In genomic region chr8:94801293-94802095, GRCm38 (mm10) we compare ENCODE assay signal across 10 mouse cellular contexts. TPM values are rescaled to one million over a fixed set of nuclear protein-coding genes. Genes with fewer than 3 reads are reported as not detected.
DNase-seq lines count a peak whose midpoint lies in the region; ATAC-seq and TF ChIP-seq lines count a peak whose summit lies in the region.
"Had no signal": no experiment of that assay in that cellular context is flagged by ENCODE, and none has a peak within 500 bp of the region (broad histone marks: within the 10 kb centered on the region; RNA-seq: fewer than 3 reads in every experiment).

No protein-coding gene starts in this region.

- H3K4me2 ChIP-seq in midbrain, embryonic 12.5 days (replicated peaks) = 0 out of 2 replicates have a peak overlapping the region, but pooled peaks have one; percentile 17
- H3K4me2 ChIP-seq in midbrain, embryonic 16.5 days (ENCODE audit: low read length) = no peak overlapping the region
- H3K4me2 ChIP-seq in stomach, embryonic 14.5 days (replicated peaks; ENCODE audit: low read depth, low read length) = 0 out of 2 replicates have a peak overlapping the region, but pooled peaks have one; percentile 13
- H3K4me2 ChIP-seq: embryonic facial prominence, embryonic 12.5 days; limb, embryonic 12.5 days had no signal

- 0 out of 2 replicates have a peak, but pooled peaks have one; percentile 17 for TF ChIP-seq CTCF in liver, adult 2 months (IDR thresholded peaks at IDR 0.05; ENCODE audit: low read depth, low read length)

- no peak overlapping the region for H3K9ac ChIP-seq in midbrain, embryonic 12.5 days (replicated peaks)
- no peak overlapping the region for H3K9ac ChIP-seq in midbrain, embryonic 16.5 days (ENCODE audit: low read depth, low read length)
- H3K9ac ChIP-seq in liver, adult 2 months (ENCODE audit: low read depth, low read length) = no peak overlapping the region
- H3K9ac ChIP-seq in stomach, embryonic 14.5 days (replicated peaks; ENCODE audit: low read depth, low read length) = no peak overlapping the region
- H3K9ac ChIP-seq: embryonic facial prominence, embryonic 12.5 days; limb, embryonic 12.5 days had no signal

- no peaks in the 10 kb centered on the region for H3K36me3 ChIP-seq in midbrain, embryonic 12.5 days
- no peaks in the 10 kb centered on the region for H3K36me3 ChIP-seq in midbrain, embryonic 16.5 days (ENCODE audit: control insufficient read depth, insufficient read depth, low read length)
- H3K36me3 ChIP-seq in liver, adult 2 months (ENCODE audit: control insufficient read depth, insufficient read depth, low read length) = no peaks in the 10 kb centered on the region
- H3K36me3 ChIP-seq in stomach, embryonic 14.5 days (ENCODE audit: control insufficient read depth, insufficient read depth, low read length) = no peaks in the 10 kb centered on the region
- H3K36me3 ChIP-seq: embryonic facial prominence, embryonic 12.5 days; limb, embryonic 12.5 days had no signal

- no peak overlapping the region for H3K27ac ChIP-seq in midbrain, embryonic 12.5 days (replicated peaks)
- no peak overlapping the region for H3K27ac ChIP-seq in midbrain, embryonic 16.5 days (ENCODE audit: low read length)
- no peak overlapping the region for H3K27ac ChIP-seq in liver, adult 2 months (replicated peaks; ENCODE audit: insufficient read depth, low read depth, low read length)
- no peak overlapping the region for H3K27ac ChIP-seq in stomach, embryonic 14.5 days (ENCODE audit: low read length)
- H3K27ac ChIP-seq: embryonic facial prominence, embryonic 12.5 days; limb, embryonic 12.5 days had no signal

- peaks cover 8% of the 10 kb centered on the region; the same call in 1 of the 2 replicates for H3K4me1 ChIP-seq in midbrain, embryonic 12.5 days
- H3K4me1 ChIP-seq in midbrain, embryonic 16.5 days (ENCODE audit: control insufficient read depth, insufficient read depth, low read length) = no peaks in the 10 kb centered on the region
- no peaks in the 10 kb centered on the region for H3K4me1 ChIP-seq in liver, adult 2 months (ENCODE audit: control insufficient read depth, insufficient read depth, low read length)
- H3K4me1 ChIP-seq in stomach, embryonic 14.5 days (ENCODE audit: control insufficient read depth, insufficient read depth, low read length) = no peaks in the 10 kb centered on the region
- H3K4me1 ChIP-seq: embryonic facial prominence, embryonic 12.5 days had no signal

- no peaks in the 10 kb centered on the region for H3K79me2 ChIP-seq in liver, adult 2 months (ENCODE audit: control insufficient read depth, insufficient read depth, low read length)

- no peak for TF ChIP-seq POLR2A in liver, adult 2 months (IDR thresholded peaks at IDR 0.05; ENCODE audit: extremely low read depth, insufficient read depth, low read length)

- H3K9me3 ChIP-seq in midbrain, embryonic 12.5 days = no peaks in the 10 kb centered on the region
- H3K9me3 ChIP-seq in midbrain, embryonic 16.5 days (replicated peaks; ENCODE audit: control insufficient read depth, low read length, poor library complexity, severe bottlenecking) = no peaks in the 10 kb centered on the region
- no peaks in the 10 kb centered on the region for H3K9me3 ChIP-seq in stomach, embryonic 14.5 days (ENCODE audit: control insufficient read depth, low read depth, low read length)
- H3K9me3 ChIP-seq: embryonic facial prominence, embryonic 12.5 days; limb, embryonic 12.5 days had no signal

- no peaks in the 10 kb centered on the region; the same call in 1 of the 2 replicates for H3K27me3 ChIP-seq in midbrain, embryonic 12.5 days
- no peaks in the 10 kb centered on the region for H3K27me3 ChIP-seq in midbrain, embryonic 16.5 days (ENCODE audit: control insufficient read depth, insufficient read depth, low read depth, low read length)
- no peaks in the 10 kb centered on the region for H3K27me3 ChIP-seq in liver, adult 2 months (ENCODE audit: control insufficient read depth, insufficient read depth, low read length)
- H3K27me3 ChIP-seq in stomach, embryonic 14.5 days (ENCODE audit: control insufficient read depth, insufficient read depth, low read length) = no peaks in the 10 kb centered on the region
- H3K27me3 ChIP-seq: limb, embryonic 12.5 days had no signal

- WGBS in midbrain, embryonic 12.5 days = 42% methylated on average over 14 of the region's 14 CpGs
- WGBS in midbrain, embryonic 16.5 days = 36% methylated on average over 14 of the region's 14 CpGs
- 47% methylated on average over 14 of the region's 14 CpGs for WGBS in liver, adult 2 months
- 44% methylated on average over 14 of the region's 14 CpGs for WGBS in stomach, embryonic 14.5 days

- no peak for DNase-seq in cerebellum, postnatal 4 days (ENCODE audit: low spot score in 2 of 2)
- peak; percentile 41 for DNase-seq in heart, adult 8-10 months (ENCODE audit: low spot score)
- DNase-seq in liver, adult 2 months (ENCODE audit: extremely low read depth, low read depth, low spot score) = no peak
- DNase-seq in gastrocnemius, postnatal 4 days (ENCODE audit: low spot score in 2 of 2) = no peak

- H3K4me3 ChIP-seq in midbrain, embryonic 12.5 days = no peak overlapping the region
- no peak overlapping the region for H3K4me3 ChIP-seq in midbrain, embryonic 16.5 days (ENCODE audit: low read depth, low read length)
- no peak overlapping the region for H3K4me3 ChIP-seq in liver, adult 2 months (ENCODE audit: insufficient read depth, low read depth, low read length)
- H3K4me3 ChIP-seq in stomach, embryonic 14.5 days (ENCODE audit: low read depth, low read length) = no peak overlapping the region
- H3K4me3 ChIP-seq: embryonic facial prominence, embryonic 12.5 days; limb, embryonic 12.5 days had no signal

- 0 out of 2 replicates have a peak, but pooled peaks have one; percentile 45 for ATAC-seq in cerebellum, adult (ENCODE audit: insufficient number of reproducible peaks, low FRiP score, low TSS enrichment)
- no peak for ATAC-seq in midbrain, embryonic 12.5 days (ENCODE audit: low FRiP score, low read depth)
- no peak for ATAC-seq in midbrain, embryonic 16.5 days
- ATAC-seq in stomach, embryonic 14.5 days (ENCODE audit: insufficient number of reproducible peaks, insufficient read depth, low FRiP score, low read depth) = 0 out of 2 replicates have a peak, but pooled peaks have one; percentile 18

RNA-seq across cellular contexts. Expression of gene Ccl17, which starts 8.8 kb away (rescaled TPM):
- not detected in 2 replicates for polyA plus RNA-seq in midbrain, embryonic 12.5 days (2016; fragmentation: Nextera tagmentation; extraction: Ambion mirVana)
- 0.40 and 0.62 TPM in 2 replicates for polyA plus RNA-seq in midbrain, embryonic 16.5 days (2015; fragmentation: Nextera tagmentation; extraction: Ambion mirVana)
- not detected for total RNA-seq in heart, adult 8-10 months (2022)
- total RNA-seq in liver, adult 2 months (2014; rRNA removed) = not detected in 2 replicates
- 0.21 and 0.22 TPM in 2 replicates for polyA plus RNA-seq in liver, adult 2 months (2012; rRNA removed)
- 0.56 TPM in 1 of 2 replicates, not detected in the other for polyA plus RNA-seq in stomach, embryonic 14.5 days (2014; fragmentation: Nextera tagmentation; extraction: Ambion mirVana)
- total RNA-seq in gastrocnemius, postnatal 4 days (2021) = not detected
- polyA plus RNA-seq: embryonic facial prominence, embryonic 12.5 days; limb, embryonic 12.5 days had no signal

RNA-seq across cellular contexts. Expression of gene Cx3cl1, which starts 29.7 kb away (rescaled TPM):
- 8.2 and 11.3 TPM in 2 replicates for polyA plus RNA-seq in midbrain, embryonic 12.5 days (2016; fragmentation: Nextera tagmentation; extraction: Ambion mirVana)
- 38.4 and 55.8 TPM in 2 replicates for polyA plus RNA-seq in midbrain, embryonic 16.5 days (2015; fragmentation: Nextera tagmentation; extraction: Ambion mirVana)
- total RNA-seq in heart, adult 8-10 months (2022) = 1 to 10 TPM; 5.7 to 8.2 (median 7.2) TPM
- total RNA-seq in liver, adult 2 months (2014; rRNA removed) = 0.55 and 1.0 TPM in 2 replicates
- polyA plus RNA-seq in liver, adult 2 months (2012; rRNA removed) = 0.82 and 1.1 TPM in 2 replicates
- 7.4 and 11.1 TPM in 2 replicates for polyA plus RNA-seq in stomach, embryonic 14.5 days (2014; fragmentation: Nextera tagmentation; extraction: Ambion mirVana)
- total RNA-seq in gastrocnemius, postnatal 4 days (2021) = 1 to 10 TPM; 2.1 to 2.3 TPM

RNA-seq across cellular contexts. Expression of gene Coq9, which starts 36.6 kb away (rescaled TPM):
- polyA plus RNA-seq in midbrain, embryonic 12.5 days (2016; fragmentation: Nextera tagmentation; extraction: Ambion mirVana) = 53.4 and 54.4 TPM in 2 replicates
- polyA plus RNA-seq in midbrain, embryonic 16.5 days (2015; fragmentation: Nextera tagmentation; extraction: Ambion mirVana) = 53.5 and 61.2 TPM in 2 replicates
- 100 to 1,000 TPM; 675 to 794 (median 735) TPM for total RNA-seq in heart, adult 8-10 months (2022)
- 148 and 183 TPM in 2 replicates for total RNA-seq in liver, adult 2 months (2014; rRNA removed)
- 280 and 359 TPM in 2 replicates for polyA plus RNA-seq in liver, adult 2 months (2012; rRNA removed)
- 73.2 and 80.4 TPM in 2 replicates for polyA plus RNA-seq in stomach, embryonic 14.5 days (2014; fragmentation: Nextera tagmentation; extraction: Ambion mirVana)
- 100 to 1,000 TPM; 179 to 186 TPM for total RNA-seq in gastrocnemius, postnatal 4 days (2021)

RNA-seq across cellular contexts. Expression of gene Ciapin1, which starts 36.7 kb away (rescaled TPM):
- 182 and 192 TPM in 2 replicates for polyA plus RNA-seq in midbrain, embryonic 12.5 days (2016; fragmentation: Nextera tagmentation; extraction: Ambion mirVana)
- 188 and 194 TPM in 2 replicates for polyA plus RNA-seq in midbrain, embryonic 16.5 days (2015; fragmentation: Nextera tagmentation; extraction: Ambion mirVana)
- 10 to 100 TPM; 72.2 to 85.6 (median 78.5) TPM for total RNA-seq in heart, adult 8-10 months (2022)
- 9.5 and 11.9 TPM in 2 replicates for total RNA-seq in liver, adult 2 months (2014; rRNA removed)
- polyA plus RNA-seq in liver, adult 2 months (2012; rRNA removed) = 48.9 and 57.3 TPM in 2 replicates
- polyA plus RNA-seq in stomach, embryonic 14.5 days (2014; fragmentation: Nextera tagmentation; extraction: Ambion mirVana) = 90.0 and 96.2 TPM in 2 replicates
- total RNA-seq in gastrocnemius, postnatal 4 days (2021) = 10 to 100 TPM; 39.0 to 41.3 TPM

RNA-seq across cellular contexts. Expression of gene Polr2c, which starts 55.8 kb away (rescaled TPM):
- 136 and 140 TPM in 2 replicates for polyA plus RNA-seq in midbrain, embryonic 12.5 days (2016; fragmentation: Nextera tagmentation; extraction: Ambion mirVana)
- polyA plus RNA-seq in midbrain, embryonic 16.5 days (2015; fragmentation: Nextera tagmentation; extraction: Ambion mirVana) = 111 and 112 TPM in 2 replicates
- total RNA-seq in heart, adult 8-10 months (2022) = 10 to 100 TPM; 65.4 to 71.4 (median 68.7) TPM
- total RNA-seq in liver, adult 2 months (2014; rRNA removed) = 27.4 and 31.7 TPM in 2 replicates
- 44.1 and 47.3 TPM in 2 replicates for polyA plus RNA-seq in liver, adult 2 months (2012; rRNA removed)
- polyA plus RNA-seq in stomach, embryonic 14.5 days (2014; fragmentation: Nextera tagmentation; extraction: Ambion mirVana) = 150 and 159 TPM in 2 replicates
- 10 to 100 TPM; 48.8 to 54.0 TPM for total RNA-seq in gastrocnemius, postnatal 4 days (2021)

Comparison
In these comparisons a context has a peak if more than half of its experiments do, and no peak if none do; other contexts are left out.
1. ATAC-seq: peak in cerebellum, adult (single experiment) and stomach, embryonic 14.5 days (single experiment); none in midbrain, embryonic 12.5 days (single experiment) and midbrain, embryonic 16.5 days (single experiment).